Mouse (Mus musculus) MEL-GATA-1-ER (cell line): ENCODE results near the gene Tnfsf12.
A peak's percentile ranks its signal among the peaks of the same experiment; 100 is the strongest.

ENCODE experiments used
- DNase-seq: peaks from one replicate; pipeline ENCODE4 v3.0.0-alpha.2; 2012; ENCODE audit warnings: low read depth; ENCODE audit errors: extremely low read depth

The Tnfsf12 gene

GRCm38 (mm10) chr11:69681314-69682208 lies 14.1 kb downstream of the Tnfsf12 start, which contains the start of gene Senp3:
Gene Senp3, minus strand, starts transcription at chr11:69682084.
- peak; percentile 82 for DNase-seq

- DNase-seq, result no peak
Measured at GRCm38 (mm10) chr11:69680136-69680855, 15.4 kb downstream of the Tnfsf12 start.

GRCm38 (mm10) chr11:69679144-69679543 lies 16.5 kb downstream of the Tnfsf12 start:
- DNase-seq, result no peak

- peak; percentile 99 for DNase-seq
Measured at GRCm38 (mm10) chr11:69672211-69672706, 23.4 kb downstream of the Tnfsf12 start, which contains the start of gene Eif4a1. Gene Eif4a1, minus strand, starts transcription at chr11:69672423.

GRCm38 (mm10) chr11:69671726-69672124 lies 23.9 kb downstream of the Tnfsf12 start:
- no peak for DNase-seq

- DNase-seq, result peak; percentile 72
Measured at GRCm38 (mm10) chr11:69670786-69671725, 24.6 kb downstream of the Tnfsf12 start.

GRCm38 (mm10) chr11:69666665-69667005 lies 29.0 kb downstream of the Tnfsf12 start:
- no peak for DNase-seq

- DNase-seq, result peak; percentile 94
Measured at GRCm38 (mm10) chr11:69665961-69666664, 29.5 kb downstream of the Tnfsf12 start, which contains the start of gene Cd68. Gene Cd68, minus strand, starts transcription at chr11:69666153.

- no peak for DNase-seq
Measured at GRCm38 (mm10) chr11:69665457-69665960, 30.1 kb downstream of the Tnfsf12 start.

- no peak for DNase-seq
Measured at GRCm38 (mm10) chr11:69664841-69665240, 30.8 kb downstream of the Tnfsf12 start.

GRCm38 (mm10) chr11:69663795-69664194 lies 31.9 kb downstream of the Tnfsf12 start:
- DNase-seq, result no peak

- no peak for DNase-seq
Measured at GRCm38 (mm10) chr11:69662967-69663671, 32.5 kb downstream of the Tnfsf12 start.

GRCm38 (mm10) chr11:69662213-69662966 lies 33.3 kb downstream of the Tnfsf12 start, which contains the start of gene Mpdu1:
Gene Mpdu1, minus strand, starts transcription at chr11:69662642.
- DNase-seq, result peak; percentile 91

GRCm38 (mm10) chr11:69661221-69661881 lies 34.3 kb downstream of the Tnfsf12 start:
- no peak for DNase-seq

GRCm38 (mm10) chr11:69657462-69657881 lies 38.2 kb downstream of the Tnfsf12 start:
- no peak for DNase-seq

- DNase-seq, result no peak
Measured at GRCm38 (mm10) chr11:69656617-69657461, 38.8 kb downstream of the Tnfsf12 start.

GRCm38 (mm10) chr11:69656065-69656455 lies 39.6 kb downstream of the Tnfsf12 start:
- DNase-seq, result no peak
